Mouse (Mus musculus) layer of hippocampus, adult 9-10 months (tissue): ENCODE measurements around the gene Fam122a.
A peak's percentile ranks its signal among the peaks of the same experiment; 100 is the strongest.

Source experiments
- DNase-seq: peaks from one replicate; pipeline ENCODE4 v3.0.0; 2022; ENCODE audit warnings: low spot score

Gene Fam122a

GRCm38 (mm10) chr19:24476929-24477882 is at the start of gene Fam122a:
Gene Fam122a, minus strand, starts transcription at chr19:24477356.
- DNase-seq = peak; percentile 59

GRCm38 (mm10) chr19:24523476-24524313 is 46.5 kb upstream of the Fam122a start:
- DNase-seq = peak; percentile 60

GRCm38 (mm10) chr19:24521997-24522396 is 44.8 kb upstream of the Fam122a start:
- no peak for DNase-seq

GRCm38 (mm10) chr19:24521146-24521545 is 44.0 kb upstream of the Fam122a start:
- no peak for DNase-seq

GRCm38 (mm10) chr19:24519732-24520409 is 42.7 kb upstream of the Fam122a start:
- no peak for DNase-seq

GRCm38 (mm10) chr19:24518384-24518783 is 41.2 kb upstream of the Fam122a start:
- no peak for DNase-seq

- DNase-seq = no peak
Observed at GRCm38 (mm10) chr19:24517057-24517456, 39.9 kb upstream of the Fam122a start.

GRCm38 (mm10) chr19:24515941-24516340 is 38.8 kb upstream of the Fam122a start:
- DNase-seq = no peak

GRCm38 (mm10) chr19:24514661-24515642 is 37.8 kb upstream of the Fam122a start:
- DNase-seq = no peak

- no peak for DNase-seq
Observed at GRCm38 (mm10) chr19:24513105-24513843, 36.1 kb upstream of the Fam122a start.

GRCm38 (mm10) chr19:24511939-24512338 is 34.8 kb upstream of the Fam122a start:
- no peak for DNase-seq

- DNase-seq = no peak
Observed at GRCm38 (mm10) chr19:24509391-24509790, 32.2 kb upstream of the Fam122a start.

- no peak for DNase-seq
Observed at GRCm38 (mm10) chr19:24508087-24508767, 31.1 kb upstream of the Fam122a start.

GRCm38 (mm10) chr19:24502736-24503421 is 25.7 kb upstream of the Fam122a start:
- no peak for DNase-seq

- DNase-seq = no peak
Observed at GRCm38 (mm10) chr19:24501525-24501924, 24.4 kb upstream of the Fam122a start.

- DNase-seq = no peak
Observed at GRCm38 (mm10) chr19:24500431-24500830, 23.3 kb upstream of the Fam122a start.

- DNase-seq = no peak
Observed at GRCm38 (mm10) chr19:24499291-24499690, 22.1 kb upstream of the Fam122a start.

- DNase-seq = no peak
Observed at GRCm38 (mm10) chr19:24493887-24494286, 16.7 kb upstream of the Fam122a start.

GRCm38 (mm10) chr19:24491824-24492223 is 14.7 kb upstream of the Fam122a start:
- no peak for DNase-seq
